Mouse (Mus musculus): ENCODE data around the gene Wdr73. TPM values are rescaled to one million over a fixed set of nuclear protein-coding genes. Genes with fewer than 3 reads are reported as not detected.

The Wdr73 gene
- polyA plus RNA-seq, 1 experiment from 2014 or later: 29.4 TPM

DNA sequence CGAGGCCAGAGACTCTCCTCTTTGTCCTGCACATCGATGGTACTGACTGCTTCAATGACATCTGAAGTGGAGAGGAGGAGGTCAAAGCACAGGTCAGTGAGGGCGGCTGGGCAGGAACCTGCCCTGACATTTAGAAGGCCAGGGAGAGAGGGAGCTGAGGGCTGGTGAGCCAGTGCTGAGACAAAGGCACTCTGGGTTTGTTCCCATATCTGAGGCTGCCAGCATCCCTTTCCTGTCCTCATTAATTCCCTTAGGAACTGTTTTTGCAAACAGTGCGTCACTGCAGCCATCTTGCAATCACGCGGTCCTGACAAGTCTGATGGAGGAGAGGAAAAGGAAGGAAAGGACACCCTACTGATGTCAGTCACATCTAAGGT, 7.3 kb downstream of the Wdr73 start:
- Histone ChIP-seq H3K4me2 (replicated peaks) (no peak overlapping the region), H3K4me3 (replicated peaks) (no peak overlapping the region), H3K9me3 (replicated peaks) (no peaks in the 10 kb centered on the region), H3K27ac (replicated peaks) (no peak overlapping the region), H3K27me3 (no peaks in the 10 kb centered on the region), H3K9ac (no peak overlapping the region), H3K36me3 (peaks cover 73% of the 10 kb centered on the region), H3K4me1 (peaks cover 12% of the 10 kb centered on the region)
- 78% methylated on average over 6 of the region's 6 CpGs for WGBS
- no peak for ATAC-seq (ENCODE audit: insufficient number of reproducible peaks, low FRiP score, low TSS enrichment, low read depth)

DNA sequence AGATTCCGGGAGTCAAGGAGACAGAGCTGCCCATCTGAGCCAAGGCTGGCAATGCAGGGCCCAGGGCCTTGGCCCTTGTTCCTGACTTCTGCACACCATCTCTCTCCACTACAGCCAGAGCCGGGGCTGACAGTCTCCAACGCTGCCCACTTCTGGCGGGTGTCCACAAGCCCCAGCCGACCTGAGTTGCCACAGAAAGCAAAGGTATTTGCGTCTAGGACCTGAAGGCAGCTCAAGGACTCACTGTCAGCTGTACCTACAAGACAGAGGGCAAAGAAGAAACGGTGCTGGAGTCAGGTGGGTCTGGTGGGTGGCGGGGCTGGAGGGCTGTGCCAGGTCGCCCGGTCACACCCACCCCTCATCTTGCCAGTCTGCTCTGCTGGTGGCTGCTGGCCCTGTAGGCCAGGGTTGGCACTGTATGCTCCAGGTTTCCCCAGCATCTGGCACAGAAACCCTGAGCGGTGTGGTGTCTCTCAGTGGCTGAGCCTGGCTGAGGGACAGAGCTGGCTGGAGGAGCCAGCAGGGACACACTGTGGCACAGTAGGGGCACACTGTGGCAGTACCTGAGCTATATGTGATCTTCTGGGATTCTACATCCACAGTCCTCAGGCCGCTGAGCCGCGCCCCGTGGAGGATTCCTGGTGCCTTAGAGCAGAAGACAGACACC, 7.8 kb downstream of the Wdr73 start:
- ATAC-seq (ENCODE audit: insufficient number of reproducible peaks, low FRiP score, low TSS enrichment, low read depth): no peak
- no peak overlapping the region for H3K4me2 ChIP-seq (replicated peaks)
- H3K9ac ChIP-seq: no peak overlapping the region
- H3K27ac ChIP-seq (replicated peaks): no peak overlapping the region
- no peak overlapping the region for H3K4me3 ChIP-seq (replicated peaks)
- H3K9me3 ChIP-seq (replicated peaks): no peaks in the 10 kb centered on the region
- H3K27me3 ChIP-seq: no peaks in the 10 kb centered on the region
- H3K4me1 ChIP-seq: peaks cover 15% of the 10 kb centered on the region
- 93% methylated on average over 15 of the region's 15 CpGs for WGBS
- peaks cover 70% of the 10 kb centered on the region for H3K36me3 ChIP-seq

GRCm38 (mm10) chr7:80889841-80890241, 11.2 kb downstream of the Wdr73 start:
- Histone ChIP-seq H3K27ac (replicated peaks) (peak overlapping the region; percentile 86), H3K4me2 (replicated peaks) (no peak overlapping the region), H3K4me1 (peaks cover 15% of the 10 kb centered on the region), H3K4me3 (replicated peaks) (no peak overlapping the region), H3K9ac (no peak overlapping the region), H3K36me3 (peaks cover 39% of the 10 kb centered on the region), H3K9me3 (replicated peaks) (no peaks in the 10 kb centered on the region), H3K27me3 (no peaks in the 10 kb centered on the region)
- 67% methylated on average over 13 of the region's 13 CpGs for WGBS
- no peak for ATAC-seq (ENCODE audit: insufficient number of reproducible peaks, low FRiP score, low TSS enrichment, low read depth)

GRCm38 (mm10) chr7:80889021-80889511, 12.0 kb downstream of the Wdr73 start:
- Histone ChIP-seq H3K9ac (no peak overlapping the region), H3K27ac (replicated peaks) (peak overlapping the region; percentile 86), H3K4me2 (replicated peaks) (peak overlapping the region; percentile 12; the same call in 1 of the 2 replicates), H3K4me1 (peaks cover 15% of the 10 kb centered on the region), H3K4me3 (replicated peaks) (no peak overlapping the region), H3K9me3 (replicated peaks) (no peaks in the 10 kb centered on the region), H3K27me3 (no peaks in the 10 kb centered on the region), H3K36me3 (peaks cover 32% of the 10 kb centered on the region)
- ATAC-seq (ENCODE audit: insufficient number of reproducible peaks, low FRiP score, low TSS enrichment, low read depth): peak; percentile 89
- 30% methylated on average over 9 of the region's 9 CpGs for WGBS

DNA sequence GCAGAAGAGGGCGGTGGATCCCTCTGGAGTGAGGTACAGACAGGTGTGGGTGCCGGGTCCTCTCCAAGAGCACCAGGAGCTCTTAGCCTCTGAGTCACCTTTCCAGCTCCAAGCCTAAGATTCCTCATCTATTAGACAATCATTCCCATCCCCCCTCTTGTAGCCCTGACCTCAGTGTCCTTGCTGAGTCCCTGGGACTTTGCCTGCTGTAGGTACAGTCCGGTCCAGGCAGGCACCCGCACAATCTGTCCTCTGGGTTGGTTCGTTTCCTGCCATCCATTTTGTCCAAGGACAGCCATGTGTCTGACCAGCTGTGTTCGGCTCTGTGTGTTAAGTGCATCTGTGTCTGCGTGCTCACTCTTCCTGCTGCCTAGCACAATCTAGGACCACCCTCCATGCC, 12.5 kb downstream of the Wdr73 start:
- Histone ChIP-seq H3K9me3 (replicated peaks) (no peaks in the 10 kb centered on the region), H3K27me3 (no peaks in the 10 kb centered on the region), H3K4me3 (replicated peaks) (no peak overlapping the region), H3K4me1 (peaks cover 15% of the 10 kb centered on the region), H3K36me3 (peaks cover 28% of the 10 kb centered on the region), H3K9ac (no peak overlapping the region), H3K4me2 (replicated peaks) (no peak overlapping the region), H3K27ac (replicated peaks) (peak overlapping the region; percentile 86)
- ATAC-seq (ENCODE audit: insufficient number of reproducible peaks, low FRiP score, low TSS enrichment, low read depth): 0 out of 2 replicates have a peak, but pooled peaks have one; percentile 5
- 80% methylated on average over 7 of the region's 7 CpGs for WGBS

GRCm38 (mm10) chr7:80885666-80886065, 15.4 kb downstream of the Wdr73 start:
- Histone ChIP-seq H3K9me3 (replicated peaks) (no peaks in the 10 kb centered on the region), H3K36me3 (0 out of 2 replicates have a peak, but pooled peaks cover under 1% of the 10 kb centered on the region), H3K9ac (no peak overlapping the region), H3K4me3 (replicated peaks) (no peak overlapping the region), H3K27ac (replicated peaks) (no peak overlapping the region), H3K27me3 (no peaks in the 10 kb centered on the region), H3K4me1 (peaks cover 22% of the 10 kb centered on the region), H3K4me2 (replicated peaks) (no peak overlapping the region)
- WGBS: 13% methylated on average over 1 of the region's 1 CpGs
- ATAC-seq (ENCODE audit: insufficient number of reproducible peaks, low FRiP score, low TSS enrichment, low read depth): no peak

DNA sequence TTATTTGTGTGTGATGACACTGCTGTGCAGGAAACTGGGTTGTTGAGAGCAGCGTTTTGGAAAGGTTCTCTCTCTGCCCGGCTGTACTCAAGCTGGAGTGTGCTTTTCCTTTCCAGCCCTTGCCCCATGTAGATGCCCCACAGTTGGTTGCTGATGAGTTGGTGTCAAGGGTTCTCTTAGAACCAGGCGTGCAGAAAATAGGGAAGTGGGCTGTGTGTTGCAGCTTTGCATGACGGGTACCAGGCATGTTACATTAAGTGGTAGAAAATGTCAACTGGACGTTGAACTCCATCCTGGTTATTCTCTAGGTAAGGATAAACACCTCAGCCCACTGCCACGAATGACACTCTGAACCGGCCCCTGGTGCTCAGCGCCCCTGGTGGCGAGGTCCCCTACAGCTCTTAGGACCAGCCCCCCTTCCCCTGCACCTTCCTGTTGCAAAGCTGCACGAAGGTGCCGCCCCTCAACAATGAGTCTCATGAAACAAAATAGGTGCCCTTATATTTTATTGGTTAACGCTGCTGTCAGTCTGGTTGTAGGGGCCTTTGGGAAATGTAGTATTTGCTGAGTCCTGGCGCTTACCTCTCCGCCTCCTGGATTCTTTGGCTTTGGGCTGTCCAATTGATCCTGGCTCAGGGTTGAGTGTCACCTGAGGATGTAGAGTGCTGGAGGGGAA, 18.1 kb downstream of the Wdr73 start:
- peak overlapping the region; percentile 28 for H3K4me3 ChIP-seq (replicated peaks)
- peaks cover 3% of the 10 kb centered on the region; the same call in 1 of the 2 replicates for H3K36me3 ChIP-seq
- no peaks in the 10 kb centered on the region for H3K27me3 ChIP-seq
- peak; percentile 88 for ATAC-seq (ENCODE audit: insufficient number of reproducible peaks, low FRiP score, low TSS enrichment, low read depth)
- H3K27ac ChIP-seq (replicated peaks): no peak overlapping the region
- no peaks in the 10 kb centered on the region for H3K9me3 ChIP-seq (replicated peaks)
- no peak overlapping the region for H3K9ac ChIP-seq
- H3K4me2 ChIP-seq (replicated peaks): peak overlapping the region; percentile 48
- 20% methylated on average over 14 of the region's 14 CpGs for WGBS
- 0 out of 2 replicates have a peak, but pooled peaks cover 8% of the 10 kb centered on the region for H3K4me1 ChIP-seq

DNA sequence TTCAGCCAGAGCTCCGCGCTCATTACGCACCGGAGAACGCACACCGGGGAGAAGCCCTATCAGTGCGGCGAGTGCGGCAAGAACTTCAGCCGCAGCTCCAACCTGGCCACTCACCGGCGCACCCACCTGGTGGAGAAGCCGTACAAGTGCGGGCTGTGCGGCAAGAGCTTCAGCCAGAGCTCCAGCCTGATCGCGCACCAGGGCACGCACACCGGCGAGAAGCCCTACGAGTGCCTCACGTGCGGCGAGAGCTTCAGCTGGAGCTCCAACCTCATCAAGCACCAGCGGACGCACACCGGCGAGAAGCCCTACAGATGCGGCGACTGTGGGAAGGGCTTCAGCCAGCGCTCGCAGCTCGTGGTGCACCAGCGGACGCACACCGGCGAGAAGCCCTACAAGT, 25.3 kb downstream of the Wdr73 start:
- H3K9ac ChIP-seq: no peak overlapping the region
- 48% methylated on average over 37 of the region's 37 CpGs for WGBS
- H3K36me3 ChIP-seq: peaks cover 59% of the 10 kb centered on the region

GRCm38 (mm10) chr7:80873631-80874030, 27.4 kb downstream of the Wdr73 start:
- H3K36me3 ChIP-seq: peaks cover 78% of the 10 kb centered on the region
- no peaks in the 10 kb centered on the region for H3K9me3 ChIP-seq (replicated peaks)
- no peak for ATAC-seq (ENCODE audit: insufficient number of reproducible peaks, low FRiP score, low TSS enrichment, low read depth)
- H3K4me2 ChIP-seq (replicated peaks): no peak overlapping the region
- no peak overlapping the region for H3K27ac ChIP-seq (replicated peaks)
- no peaks in the 10 kb centered on the region for H3K27me3 ChIP-seq
- no peaks in the 10 kb centered on the region for H3K4me1 ChIP-seq
- H3K4me3 ChIP-seq (replicated peaks): no peak overlapping the region
- WGBS: 90% methylated on average over 2 of the region's 2 CpGs
- H3K9ac ChIP-seq: no peak overlapping the region

More for the DNA sequence above, 25.3 kb downstream of the Wdr73 start:
- Histone ChIP-seq H3K9me3 (replicated peaks) (no peaks in the 10 kb centered on the region), H3K4me3 (replicated peaks) (no peak overlapping the region), H3K27ac (replicated peaks) (no peak overlapping the region), H3K4me2 (replicated peaks) (no peak overlapping the region), H3K27me3 (no peaks in the 10 kb centered on the region), H3K4me1 (no peaks in the 10 kb centered on the region)
- ATAC-seq (ENCODE audit: insufficient number of reproducible peaks, low FRiP score, low TSS enrichment, low read depth): no peak; the same call in 1 of the 2 replicates

DNA sequence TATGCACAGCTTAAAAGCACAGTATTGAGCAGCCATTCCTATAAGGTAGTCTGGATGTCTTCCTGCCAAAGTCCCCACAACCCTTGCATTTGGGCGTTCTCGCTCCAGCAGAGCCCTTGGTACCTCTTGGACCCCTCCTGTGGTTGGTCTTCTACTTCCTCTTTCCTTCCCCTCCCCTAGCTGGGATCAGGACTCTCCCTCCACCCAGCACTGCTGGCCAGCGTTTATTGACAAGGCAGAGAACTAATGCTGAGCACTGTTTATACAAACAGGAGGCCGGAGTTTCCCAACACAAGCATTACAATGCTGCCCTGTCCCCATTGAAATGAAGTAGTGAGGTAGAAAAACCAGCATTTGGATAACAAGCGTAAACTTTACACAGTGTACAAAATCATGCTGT, 28.0 kb downstream of the Wdr73 start:
- H3K9me3 ChIP-seq (replicated peaks): no peaks in the 10 kb centered on the region
- H3K27me3 ChIP-seq: no peaks in the 10 kb centered on the region
- 89% methylated on average over 5 of the region's 5 CpGs for WGBS
- H3K4me3 ChIP-seq (replicated peaks): no peak overlapping the region
- no peaks in the 10 kb centered on the region for H3K4me1 ChIP-seq
- no peak overlapping the region for H3K4me2 ChIP-seq (replicated peaks)
- H3K27ac ChIP-seq (replicated peaks): no peak overlapping the region
- peaks cover 76% of the 10 kb centered on the region for H3K36me3 ChIP-seq
- H3K9ac ChIP-seq: no peak overlapping the region
- no peak for ATAC-seq (ENCODE audit: insufficient number of reproducible peaks, low FRiP score, low TSS enrichment, low read depth)

DNA sequence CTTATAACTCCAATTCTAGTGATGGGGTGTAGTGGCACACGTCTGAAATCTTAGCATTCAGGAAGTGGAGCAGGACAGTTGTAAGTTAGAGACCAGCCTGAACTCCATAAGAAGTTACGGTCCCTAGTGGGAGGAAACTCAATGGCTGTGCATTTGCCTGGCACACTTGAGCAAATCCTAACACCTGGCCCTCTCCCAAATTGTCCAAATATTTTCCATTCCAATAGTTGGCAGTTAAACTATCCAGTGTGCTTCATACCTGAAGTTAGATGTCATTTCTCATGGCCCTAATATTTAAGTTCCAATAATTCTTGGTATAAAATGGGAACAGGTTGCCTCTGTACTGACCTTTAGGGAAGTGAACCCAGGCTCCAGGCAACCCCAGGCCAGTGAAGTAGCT, 32.4 kb downstream of the Wdr73 start:
- Histone ChIP-seq H3K4me3 (replicated peaks) (no peak overlapping the region), H3K27ac (replicated peaks) (no peak overlapping the region), H3K4me2 (replicated peaks) (no peak overlapping the region), H3K27me3 (no peaks in the 10 kb centered on the region), H3K9me3 (replicated peaks) (no peaks in the 10 kb centered on the region), H3K9ac (no peak overlapping the region), H3K36me3 (peaks cover 72% of the 10 kb centered on the region), H3K4me1 (no peaks in the 10 kb centered on the region)
- ATAC-seq (ENCODE audit: insufficient number of reproducible peaks, low FRiP score, low TSS enrichment, low read depth): no peak
- 83% methylated on average over 2 of the region's 2 CpGs for WGBS

All from embryonic facial prominence, embryonic 15.5 days (tissue).